Mouse (Mus musculus): ENCODE measurements around the gene Tspan9. TPM values are rescaled to one million over a fixed set of nuclear protein-coding genes. Genes with fewer than 3 reads are reported as not detected.

Gene Tspan9
- polyA plus RNA-seq, 1 experiment from 2014 or later: 102 TPM

GRCm38 (mm10) chr6:127970848-127971247, 172.5 kb downstream of the Tspan9 start:
- H3K36me3 ChIP-seq: peaks cover 5% of the 10 kb centered on the region; the same call in 1 of the 2 replicates
- ATAC-seq: no peak
- 0 out of 2 replicates have a peak, but pooled peaks cover 8% of the 10 kb centered on the region for H3K4me1 ChIP-seq (replicated peaks)
- no peak overlapping the region for H3K9ac ChIP-seq
- H3K27ac ChIP-seq: no peak overlapping the region
- H3K27me3 ChIP-seq (replicated peaks): no peaks in the 10 kb centered on the region
- H3K9me3 ChIP-seq: no peaks in the 10 kb centered on the region
- no peak overlapping the region for H3K4me2 ChIP-seq (replicated peaks)
- no peak overlapping the region for H3K4me3 ChIP-seq (replicated peaks)
- 56% methylated on average over 5 of the region's 5 CpGs for WGBS

DNA sequence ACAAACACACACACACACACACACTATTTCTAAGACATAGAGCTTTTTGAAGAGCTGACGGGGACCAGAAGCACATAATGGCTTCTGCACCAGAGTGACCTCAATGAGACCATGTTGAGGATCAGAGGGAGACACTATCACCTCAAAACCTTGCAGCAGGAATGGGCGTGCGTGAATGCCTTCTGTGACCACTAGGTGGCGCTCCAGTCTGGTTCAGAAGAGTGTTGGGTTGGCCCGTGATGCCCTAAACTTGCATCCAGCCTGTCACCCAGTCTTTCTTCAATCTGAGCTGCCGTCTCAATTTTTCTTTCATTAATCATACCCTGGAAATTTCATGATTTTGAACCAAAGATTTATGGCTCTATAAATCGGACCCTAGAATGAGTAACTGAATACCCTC, 173.3 kb downstream of the Tspan9 start:
- ATAC-seq: peak; percentile 46
- Histone ChIP-seq H3K36me3 (peaks cover 6% of the 10 kb centered on the region; the same call in 1 of the 2 replicates), H3K4me1 (replicated peaks) (0 out of 2 replicates have a peak, but pooled peaks cover 8% of the 10 kb centered on the region), H3K9me3 (no peaks in the 10 kb centered on the region), H3K4me3 (replicated peaks) (no peak overlapping the region), H3K4me2 (replicated peaks) (no peak overlapping the region), H3K9ac (no peak overlapping the region), H3K27ac (no peak overlapping the region), H3K27me3 (replicated peaks) (no peaks in the 10 kb centered on the region)
- WGBS: 9% methylated on average over 7 of the region's 7 CpGs

DNA sequence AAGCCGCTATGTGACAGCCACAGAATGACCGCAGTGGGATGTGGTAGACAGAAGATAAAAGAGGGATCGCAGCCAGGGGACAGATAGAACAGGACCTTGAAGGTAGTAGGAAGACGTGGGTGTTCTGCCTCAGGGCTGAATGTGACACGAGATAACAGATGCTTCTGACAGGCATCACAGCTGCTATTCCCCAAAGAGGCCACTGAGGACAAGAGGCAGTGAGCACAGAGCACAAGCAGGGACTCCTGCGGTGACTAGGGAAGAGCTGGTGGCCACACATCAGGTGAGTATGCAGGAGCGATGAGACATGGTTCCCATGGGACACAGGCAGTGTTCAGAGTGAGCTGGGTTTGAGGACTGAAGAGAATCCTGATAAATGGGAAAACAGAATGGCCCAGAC, 173.7 kb downstream of the Tspan9 start:
- H3K27me3 ChIP-seq (replicated peaks): no peaks in the 10 kb centered on the region
- H3K9ac ChIP-seq: no peak overlapping the region
- no peak for ATAC-seq
- no peaks in the 10 kb centered on the region for H3K9me3 ChIP-seq
- H3K36me3 ChIP-seq: peaks cover 8% of the 10 kb centered on the region; the same call in 1 of the 2 replicates
- no peak overlapping the region for H3K4me2 ChIP-seq (replicated peaks)
- H3K4me3 ChIP-seq (replicated peaks): no peak overlapping the region
- H3K4me1 ChIP-seq (replicated peaks): 0 out of 2 replicates have a peak, but pooled peaks cover 6% of the 10 kb centered on the region
- no peak overlapping the region for H3K27ac ChIP-seq
- WGBS: 78% methylated on average over 7 of the region's 7 CpGs

- no peaks in the 10 kb centered on the region for H3K27me3 ChIP-seq (replicated peaks)
- peaks cover 17% of the 10 kb centered on the region for H3K36me3 ChIP-seq
- no peak overlapping the region for H3K4me3 ChIP-seq (replicated peaks)
- H3K9ac ChIP-seq: no peak overlapping the region
- no peak overlapping the region for H3K4me2 ChIP-seq (replicated peaks)
- no peak overlapping the region for H3K27ac ChIP-seq
- H3K4me1 ChIP-seq (replicated peaks): no peaks in the 10 kb centered on the region
- H3K9me3 ChIP-seq: no peaks in the 10 kb centered on the region
- ATAC-seq: 0 out of 2 replicates have a peak, but pooled peaks have one; percentile 27
- WGBS: 57% methylated on average over 8 of the region's 8 CpGs
Measured at GRCm38 (mm10) chr6:127965497-127965896, 177.9 kb downstream of the Tspan9 start.

DNA sequence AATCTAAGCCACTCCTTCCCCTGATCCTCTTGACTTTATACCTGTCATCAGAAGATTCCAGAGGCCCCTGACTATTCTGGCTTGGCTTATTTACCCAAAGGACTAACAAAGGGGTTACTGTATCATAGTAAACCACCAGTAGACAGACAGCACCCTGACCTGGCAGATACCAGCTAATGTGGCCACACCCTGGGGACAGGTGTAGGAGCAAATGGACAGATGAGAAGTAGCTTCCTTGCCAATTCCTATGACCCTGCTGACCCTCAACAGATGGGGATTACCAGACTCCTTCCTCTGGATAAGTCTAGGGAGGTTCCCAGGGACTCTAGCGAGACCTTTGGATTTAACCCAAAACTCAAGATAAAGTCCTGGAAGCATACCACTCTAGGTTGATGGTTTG, 183.2 kb downstream of the Tspan9 start:
- H3K4me1 ChIP-seq (replicated peaks): no peaks in the 10 kb centered on the region
- ATAC-seq: no peak
- no peak overlapping the region for H3K4me2 ChIP-seq (replicated peaks)
- H3K4me3 ChIP-seq (replicated peaks): no peak overlapping the region
- H3K36me3 ChIP-seq: peaks cover 12% of the 10 kb centered on the region; the same call in 1 of the 2 replicates
- no peak overlapping the region for H3K9ac ChIP-seq
- WGBS: 85% methylated on average over 1 of the region's 1 CpGs
- no peaks in the 10 kb centered on the region for H3K9me3 ChIP-seq
- H3K27ac ChIP-seq: no peak overlapping the region
- H3K27me3 ChIP-seq (replicated peaks): no peaks in the 10 kb centered on the region

DNA sequence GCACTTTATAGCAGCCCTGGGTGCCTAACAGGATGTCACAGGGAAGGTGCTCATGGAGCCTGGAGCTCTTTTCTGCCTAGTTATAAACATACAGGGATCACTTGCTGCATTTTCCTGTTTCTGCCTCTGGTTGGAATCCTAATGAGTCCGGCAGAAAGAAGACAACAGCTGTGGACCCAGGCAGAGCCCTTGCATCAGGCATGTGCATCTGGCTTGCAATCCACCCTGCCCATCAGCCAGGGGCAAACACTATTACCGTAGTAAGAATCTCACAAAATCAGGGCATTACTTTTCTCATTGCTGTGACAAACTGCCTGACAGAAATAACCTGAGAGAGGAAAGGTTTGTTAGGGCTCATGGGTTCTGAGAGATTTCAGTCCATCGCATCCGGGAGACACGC, 187.2 kb downstream of the Tspan9 start:
- H3K9ac ChIP-seq: no peak overlapping the region
- no peak overlapping the region for H3K4me2 ChIP-seq (replicated peaks)
- H3K9me3 ChIP-seq: no peaks in the 10 kb centered on the region
- no peak overlapping the region for H3K4me3 ChIP-seq (replicated peaks)
- ATAC-seq: no peak
- no peaks in the 10 kb centered on the region for H3K4me1 ChIP-seq (replicated peaks)
- H3K27ac ChIP-seq: no peak overlapping the region
- H3K36me3 ChIP-seq: no peaks in the 10 kb centered on the region
- no peaks in the 10 kb centered on the region for H3K27me3 ChIP-seq (replicated peaks)
- WGBS: 80% methylated on average over 5 of the region's 5 CpGs

- ATAC-seq: no peak
Measured at GRCm38 (mm10) chr6:127953071-127953470, 190.3 kb downstream of the Tspan9 start.

DNA sequence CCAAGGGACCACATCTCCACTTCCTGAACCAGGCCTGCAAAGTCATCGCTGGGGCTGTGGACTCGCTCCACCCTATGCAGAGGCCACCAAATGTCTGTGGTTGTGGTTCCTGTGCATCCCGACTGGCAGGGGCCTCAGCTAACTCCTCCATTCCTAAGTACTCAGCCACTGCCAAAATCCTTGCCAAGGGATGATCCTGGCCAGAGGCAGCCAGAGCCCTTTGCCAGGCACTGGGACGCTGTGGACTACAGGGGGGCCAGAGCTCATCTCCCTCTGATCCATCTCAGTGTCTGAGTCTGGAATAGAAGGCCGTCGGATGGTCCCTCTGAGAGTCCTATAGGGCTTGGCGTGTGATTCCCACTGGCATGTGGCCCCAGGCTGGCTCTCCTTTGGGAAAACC, 193.5 kb downstream of the Tspan9 start:
- Histone ChIP-seq H3K27me3 (replicated peaks) (no peaks in the 10 kb centered on the region), H3K9ac (no peak overlapping the region), H3K36me3 (no peaks in the 10 kb centered on the region), H3K9me3 (no peaks in the 10 kb centered on the region), H3K4me2 (replicated peaks) (no peak overlapping the region), H3K4me3 (replicated peaks) (no peak overlapping the region), H3K4me1 (replicated peaks) (no peaks in the 10 kb centered on the region), H3K27ac (no peak overlapping the region)
- WGBS: 91% methylated on average over 7 of the region's 7 CpGs
- no peak for ATAC-seq

More at GRCm38 (mm10) chr6:127953071-127953470, 190.3 kb downstream of the Tspan9 start:
- WGBS: 89% methylated on average over 4 of the region's 4 CpGs
- no peak overlapping the region for H3K4me2 ChIP-seq (replicated peaks)
- no peaks in the 10 kb centered on the region for H3K27me3 ChIP-seq (replicated peaks)
- no peak overlapping the region for H3K4me3 ChIP-seq (replicated peaks)
- H3K4me1 ChIP-seq (replicated peaks): no peaks in the 10 kb centered on the region
- H3K27ac ChIP-seq: no peak overlapping the region
- H3K9ac ChIP-seq: no peak overlapping the region
- no peaks in the 10 kb centered on the region for H3K36me3 ChIP-seq
- no peaks in the 10 kb centered on the region for H3K9me3 ChIP-seq

DNA sequence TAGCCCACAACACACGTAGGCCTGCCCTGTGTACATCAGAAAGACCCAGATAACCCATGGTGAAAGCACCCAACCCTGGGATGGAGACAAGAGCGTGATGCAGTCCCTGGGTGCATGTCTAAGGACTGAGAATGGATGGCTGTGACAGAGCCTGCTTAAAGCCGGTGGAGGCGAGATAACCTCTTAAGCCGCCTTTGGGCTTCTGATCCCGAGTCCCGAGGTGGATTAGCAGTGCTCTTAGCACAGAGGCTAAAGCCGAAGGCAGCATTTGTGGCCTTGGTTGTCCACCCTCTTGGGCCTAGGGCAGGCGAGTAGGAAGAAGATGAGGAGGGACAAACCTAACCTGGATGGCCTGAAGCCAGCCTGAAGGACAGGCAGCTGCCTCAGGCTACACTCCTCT, 194.7 kb downstream of the Tspan9 start:
- H3K4me2 ChIP-seq (replicated peaks): no peak overlapping the region
- H3K4me1 ChIP-seq (replicated peaks): no peaks in the 10 kb centered on the region
- no peaks in the 10 kb centered on the region for H3K36me3 ChIP-seq
- H3K27me3 ChIP-seq (replicated peaks): no peaks in the 10 kb centered on the region
- no peak for ATAC-seq
- no peak overlapping the region for H3K4me3 ChIP-seq (replicated peaks)
- no peaks in the 10 kb centered on the region for H3K9me3 ChIP-seq
- 84% methylated on average over 9 of the region's 9 CpGs for WGBS
- no peak overlapping the region for H3K27ac ChIP-seq
- no peak overlapping the region for H3K9ac ChIP-seq

- Histone ChIP-seq H3K4me3 (replicated peaks) (no peak overlapping the region), H3K4me1 (replicated peaks) (no peaks in the 10 kb centered on the region), H3K9me3 (no peaks in the 10 kb centered on the region), H3K27me3 (replicated peaks) (no peaks in the 10 kb centered on the region), H3K4me2 (replicated peaks) (no peak overlapping the region), H3K27ac (no peak overlapping the region), H3K36me3 (no peaks in the 10 kb centered on the region), H3K9ac (no peak overlapping the region)
- ATAC-seq: peak; percentile 83
- WGBS: 60% methylated on average over 9 of the region's 9 CpGs
Measured at GRCm38 (mm10) chr6:127945725-127946124, 197.7 kb downstream of the Tspan9 start.

DNA sequence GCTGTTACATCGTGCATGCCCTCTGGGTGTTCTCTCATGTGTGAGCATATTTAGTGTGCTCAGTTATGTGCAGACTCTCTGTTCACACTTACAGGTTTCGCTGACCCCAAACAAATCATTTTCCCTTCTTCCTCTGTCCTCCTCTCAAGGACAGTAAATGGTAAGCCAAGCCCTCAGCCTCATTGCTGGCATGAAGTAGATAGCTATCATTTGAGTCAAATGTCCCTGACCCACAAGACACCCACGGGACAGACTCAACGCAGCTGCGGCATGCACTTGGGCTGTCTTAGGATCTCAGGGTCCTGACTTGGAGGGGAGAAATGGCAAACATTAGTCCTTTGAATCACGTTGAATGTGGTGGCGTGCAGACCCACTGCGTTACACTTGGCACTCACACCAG, 201.0 kb downstream of the Tspan9 start:
- 86% methylated on average over 8 of the region's 8 CpGs for WGBS
- H3K4me1 ChIP-seq (replicated peaks): no peaks in the 10 kb centered on the region

DNA sequence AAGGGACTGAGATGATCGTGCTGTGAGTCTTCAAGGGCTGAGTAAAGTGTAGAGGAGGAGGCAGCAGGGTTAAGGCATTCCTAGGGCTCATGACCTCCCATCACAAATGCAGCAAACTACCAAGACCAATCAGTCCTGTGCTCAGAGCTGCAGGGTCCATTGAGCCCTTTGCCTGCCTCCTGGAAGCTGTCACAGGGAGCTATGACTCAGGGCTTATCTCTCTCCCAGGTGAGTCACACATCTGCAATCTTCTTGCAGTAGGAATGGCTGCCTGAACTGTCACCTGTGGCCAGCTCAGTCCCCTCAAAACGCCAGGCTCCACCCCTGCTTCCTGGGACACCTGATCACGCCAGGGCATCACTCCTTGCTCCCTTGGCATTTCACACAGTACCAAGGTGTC, 208.3 kb downstream of the Tspan9 start:
- Histone ChIP-seq H3K9ac (no peak overlapping the region), H3K27me3 (replicated peaks) (no peaks in the 10 kb centered on the region), H3K4me2 (replicated peaks) (no peak overlapping the region), H3K4me1 (replicated peaks) (peaks cover 5% of the 10 kb centered on the region; the same call in 1 of the 2 replicates), H3K9me3 (no peaks in the 10 kb centered on the region), H3K4me3 (replicated peaks) (no peak overlapping the region), H3K36me3 (no peaks in the 10 kb centered on the region), H3K27ac (no peak overlapping the region)
- peak; percentile 76 for ATAC-seq
- 65% methylated on average over 3 of the region's 3 CpGs for WGBS

More for the DNA sequence above, 201.0 kb downstream of the Tspan9 start:
- Histone ChIP-seq H3K36me3 (no peaks in the 10 kb centered on the region), H3K27ac (no peak overlapping the region), H3K9me3 (no peaks in the 10 kb centered on the region), H3K4me2 (replicated peaks) (no peak overlapping the region), H3K4me3 (replicated peaks) (no peak overlapping the region), H3K9ac (no peak overlapping the region), H3K27me3 (replicated peaks) (no peaks in the 10 kb centered on the region)
- no peak for ATAC-seq

DNA sequence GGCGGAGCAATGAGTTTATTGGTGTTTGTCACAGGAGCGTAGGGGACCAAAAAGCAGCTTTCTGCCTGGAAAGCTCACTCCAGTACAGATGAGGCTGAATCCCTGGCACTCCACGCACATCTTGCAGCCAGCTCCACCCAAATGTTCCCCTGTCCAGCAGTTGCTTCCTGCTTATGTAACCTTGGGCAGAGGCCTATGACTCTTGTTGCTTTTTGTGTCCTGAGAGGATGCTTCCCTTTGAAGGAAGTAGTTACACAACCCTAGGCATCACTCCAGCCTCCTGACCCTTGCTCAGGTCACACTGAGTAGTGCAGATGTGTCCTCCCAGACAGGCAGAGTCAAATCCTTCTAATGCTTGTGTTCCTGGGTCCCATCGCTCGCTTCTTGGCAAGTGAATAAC, 209.6 kb downstream of the Tspan9 start:
- Histone ChIP-seq H3K36me3 (no peaks in the 10 kb centered on the region), H3K9ac (no peak overlapping the region), H3K9me3 (no peaks in the 10 kb centered on the region), H3K27me3 (replicated peaks) (no peaks in the 10 kb centered on the region), H3K4me3 (replicated peaks) (no peak overlapping the region), H3K4me2 (replicated peaks) (no peak overlapping the region), H3K27ac (no peak overlapping the region), H3K4me1 (replicated peaks) (peaks cover 5% of the 10 kb centered on the region; the same call in 1 of the 2 replicates)
- no peak for ATAC-seq
- 93% methylated on average over 5 of the region's 5 CpGs for WGBS

All from intestine, embryonic 15.5 days (tissue).